Mouse (Mus musculus): ENCODE measurements around the gene Hnrnpc. TPM values are rescaled to one million over a fixed set of nuclear protein-coding genes. Genes with fewer than 3 reads are reported as not detected.
A peak's percentile ranks its signal among the peaks of the same experiment; 100 is the strongest.

The Hnrnpc gene
- polyA plus RNA-seq, 1 experiment = 975 TPM

DNA sequence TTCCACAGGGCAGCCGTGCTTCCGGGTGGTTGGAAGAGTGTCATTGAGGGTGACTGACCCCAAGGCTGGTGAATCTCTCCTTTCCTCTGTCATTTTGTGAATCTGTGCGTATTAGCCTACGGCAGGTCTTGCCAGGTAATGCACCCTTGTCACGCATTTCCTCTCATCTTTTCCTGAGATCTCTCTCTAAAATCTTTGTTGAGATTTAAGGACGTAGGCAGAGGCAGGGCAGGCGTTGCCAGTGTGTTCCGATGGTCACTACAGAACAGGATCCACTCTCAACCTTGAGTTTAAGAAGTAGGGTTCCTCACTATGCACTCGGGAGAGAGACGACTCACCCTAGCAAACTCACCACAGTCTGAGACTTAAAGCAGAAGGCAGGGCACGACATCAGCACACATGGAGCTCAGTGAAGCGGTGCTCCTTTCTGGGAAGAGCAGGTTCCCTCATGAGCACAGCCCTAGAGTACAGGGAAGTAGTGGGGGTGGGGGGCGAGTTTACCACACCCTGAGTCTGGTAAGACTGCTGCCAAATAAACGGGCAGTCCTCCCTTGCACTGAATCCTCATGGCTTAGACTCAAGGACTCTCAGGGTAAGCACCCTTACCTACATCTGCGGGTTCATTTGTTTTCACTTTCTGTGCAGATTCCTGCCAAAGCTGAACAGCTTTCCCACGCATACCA is 37.8 kb upstream of the Hnrnpc start:
- TF ChIP-seq CTCF (IDR thresholded peaks at IDR 0.05; ENCODE audit: low read depth, low read length) (no peak), POLR2A (IDR thresholded peaks at IDR 0.05; ENCODE audit: insufficient read depth, low read length) (no peak), EP300 (IDR thresholded peaks at IDR 0.05; ENCODE audit: insufficient read depth, low read depth, low read length) (no peak)
- H3K4me3 ChIP-seq (ENCODE audit: low read depth, low read length) = peak overlapping the region; percentile 58

DNA sequence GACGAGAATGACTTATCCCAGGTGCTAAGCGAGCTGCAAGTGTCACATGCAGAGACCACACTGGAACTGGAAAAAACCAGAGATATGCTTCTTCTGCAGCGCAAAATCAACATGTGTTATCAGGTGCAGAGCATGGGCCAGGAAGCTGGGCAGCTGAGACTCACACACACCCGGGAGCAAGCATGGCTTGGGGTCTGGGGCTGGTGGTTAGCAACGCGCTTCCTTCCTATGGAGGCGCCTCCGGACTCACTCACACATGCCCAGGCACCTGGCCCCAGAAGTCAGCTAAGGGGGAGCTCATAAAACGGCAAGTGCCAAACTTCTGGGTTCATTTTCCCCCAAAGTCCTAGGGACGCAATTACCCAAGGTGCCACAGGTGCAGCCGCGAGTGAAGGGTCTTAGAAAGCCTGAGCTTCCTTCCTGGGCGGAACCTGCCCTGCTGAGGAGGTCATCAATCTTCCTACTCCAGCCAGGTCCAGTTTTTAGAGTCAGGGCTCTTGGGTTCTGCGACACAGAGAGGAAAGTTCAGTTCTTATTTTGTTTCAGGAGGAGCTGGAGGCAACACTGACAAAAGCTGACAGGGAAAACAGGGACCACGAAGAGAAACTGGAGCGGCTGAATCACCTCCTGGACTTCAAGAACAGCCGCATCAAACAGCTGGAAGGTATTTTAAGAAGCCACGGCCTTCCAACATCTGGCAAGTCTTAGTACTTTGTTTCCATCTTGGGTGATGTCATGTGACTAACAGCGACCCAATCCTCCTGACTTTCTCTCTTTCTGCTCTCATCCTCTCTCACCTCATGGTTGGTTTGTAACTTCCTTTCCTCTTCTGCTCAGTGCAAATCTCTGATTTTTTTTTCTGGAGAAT is 37.0 kb upstream of the Hnrnpc start:
- Histone ChIP-seq H3K9me3 (replicated peaks; ENCODE audit: control insufficient read depth, insufficient read depth, low read length, poor library complexity, severe bottlenecking) (no peaks in the 10 kb centered on the region), H3K9ac (ENCODE audit: low read depth, poor library complexity, severe bottlenecking) (peak overlapping the region; percentile 28), H3K27ac (ENCODE audit: insufficient read depth, low read length) (0 out of 2 replicates have a peak overlapping the region, but pooled peaks have one; percentile 8), H3K36me3 (ENCODE audit: control insufficient read depth, insufficient read depth, low read length, poor library complexity, severe bottlenecking) (no peaks in the 10 kb centered on the region), H3K27me3 (ENCODE audit: control insufficient read depth, insufficient read depth, low read length, poor library complexity, severe bottlenecking) (no peaks in the 10 kb centered on the region), H3K4me1 (ENCODE audit: control insufficient read depth, insufficient read depth, low read length) (no peaks in the 10 kb centered on the region), H3K4me3 (ENCODE audit: low read depth, low read length) (peak overlapping the region; percentile 58)
- no peak for TF ChIP-seq EP300 (IDR thresholded peaks at IDR 0.05; ENCODE audit: insufficient read depth, low read depth, low read length)
- no peak for TF ChIP-seq POLR2A (IDR thresholded peaks at IDR 0.05; ENCODE audit: insufficient read depth, low read length)
- no peak for TF ChIP-seq CTCF (IDR thresholded peaks at IDR 0.05; ENCODE audit: low read depth, low read length)

More for the DNA sequence above, 37.8 kb upstream of the Hnrnpc start:
- no peaks in the 10 kb centered on the region for H3K36me3 ChIP-seq (ENCODE audit: control insufficient read depth, insufficient read depth, low read length, poor library complexity, severe bottlenecking)
- no peak overlapping the region for H3K27ac ChIP-seq (ENCODE audit: insufficient read depth, low read length)
- no peaks in the 10 kb centered on the region for H3K27me3 ChIP-seq (ENCODE audit: control insufficient read depth, insufficient read depth, low read length, poor library complexity, severe bottlenecking)
- H3K9me3 ChIP-seq (replicated peaks; ENCODE audit: control insufficient read depth, insufficient read depth, low read length, poor library complexity, severe bottlenecking) = no peaks in the 10 kb centered on the region
- no peaks in the 10 kb centered on the region for H3K4me1 ChIP-seq (ENCODE audit: control insufficient read depth, insufficient read depth, low read length)
- peak overlapping the region; percentile 28 for H3K9ac ChIP-seq (ENCODE audit: low read depth, poor library complexity, severe bottlenecking)

GRCm38 (mm10) chr14:52133584-52133983 is 29.8 kb upstream of the Hnrnpc start:
- Histone ChIP-seq H3K4me3 (ENCODE audit: low read depth, low read length) (no peak overlapping the region), H3K4me1 (ENCODE audit: control insufficient read depth, insufficient read depth, low read length) (no peaks in the 10 kb centered on the region), H3K9me3 (replicated peaks; ENCODE audit: control insufficient read depth, insufficient read depth, low read length, poor library complexity, severe bottlenecking) (no peaks in the 10 kb centered on the region), H3K36me3 (ENCODE audit: control insufficient read depth, insufficient read depth, low read length, poor library complexity, severe bottlenecking) (no peaks in the 10 kb centered on the region), H3K9ac (ENCODE audit: low read depth, poor library complexity, severe bottlenecking) (no peak overlapping the region), H3K27me3 (ENCODE audit: control insufficient read depth, insufficient read depth, low read length, poor library complexity, severe bottlenecking) (no peaks in the 10 kb centered on the region), H3K27ac (ENCODE audit: insufficient read depth, low read length) (no peak overlapping the region)
- no peak for TF ChIP-seq EP300 (IDR thresholded peaks at IDR 0.05; ENCODE audit: insufficient read depth, low read depth, low read length)
- TF ChIP-seq CTCF (IDR thresholded peaks at IDR 0.05; ENCODE audit: low read depth, low read length) = no peak
- no peak for TF ChIP-seq POLR2A (IDR thresholded peaks at IDR 0.05; ENCODE audit: insufficient read depth, low read length)

DNA sequence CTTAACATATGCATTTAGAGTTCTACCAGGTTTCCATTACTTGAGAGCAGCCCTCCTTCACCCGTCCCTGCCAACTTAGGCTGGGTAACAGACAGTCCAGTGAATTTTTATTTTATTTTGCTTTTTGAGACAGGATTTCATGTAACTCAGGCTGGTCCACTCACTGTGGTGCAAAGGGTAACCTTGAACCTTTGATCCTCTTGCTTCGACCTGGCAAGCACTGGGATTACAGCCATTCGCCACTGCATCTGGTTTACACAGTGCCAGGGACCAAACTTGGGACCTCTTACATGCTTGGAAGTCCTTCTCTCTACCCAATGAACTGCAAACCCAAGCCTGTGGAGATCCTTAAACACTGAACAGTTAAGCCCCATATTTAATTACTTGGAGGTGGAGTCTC is 20.8 kb upstream of the Hnrnpc start:
- Histone ChIP-seq H3K27ac (ENCODE audit: insufficient read depth, low read length) (no peak overlapping the region), H3K9ac (ENCODE audit: low read depth, poor library complexity, severe bottlenecking) (no peak overlapping the region), H3K9me3 (replicated peaks; ENCODE audit: control insufficient read depth, insufficient read depth, low read length, poor library complexity, severe bottlenecking) (no peaks in the 10 kb centered on the region), H3K4me1 (ENCODE audit: control insufficient read depth, insufficient read depth, low read length) (no peaks in the 10 kb centered on the region), H3K36me3 (ENCODE audit: control insufficient read depth, insufficient read depth, low read length, poor library complexity, severe bottlenecking) (no peaks in the 10 kb centered on the region), H3K27me3 (ENCODE audit: control insufficient read depth, insufficient read depth, low read length, poor library complexity, severe bottlenecking) (no peaks in the 10 kb centered on the region), H3K4me3 (ENCODE audit: low read depth, low read length) (no peak overlapping the region)
- TF ChIP-seq EP300 (IDR thresholded peaks at IDR 0.05; ENCODE audit: insufficient read depth, low read depth, low read length) (no peak), CTCF (IDR thresholded peaks at IDR 0.05; ENCODE audit: low read depth, low read length) (no peak)

DNA sequence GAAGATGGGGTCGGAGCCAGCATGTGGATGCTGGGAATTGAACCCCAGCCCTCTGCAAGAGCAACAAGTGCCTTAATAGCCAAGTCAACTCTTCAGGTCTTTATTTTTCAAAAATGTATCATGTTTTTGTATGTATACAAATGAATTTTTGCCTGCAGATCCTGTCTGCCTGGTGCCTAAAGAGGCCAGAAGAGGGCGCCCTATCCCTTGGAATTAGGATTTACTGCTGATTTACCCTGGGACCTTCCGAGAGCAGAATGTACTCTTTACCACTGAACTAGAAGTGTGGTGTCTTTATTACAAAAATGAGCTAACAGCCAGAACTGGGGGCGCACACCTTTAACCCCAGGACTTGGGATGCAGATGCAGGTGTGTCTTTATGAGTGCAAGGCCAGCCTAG is 20.1 kb upstream of the Hnrnpc start:
- TF ChIP-seq POLR2A (IDR thresholded peaks at IDR 0.05; ENCODE audit: insufficient read depth, low read length) (no peak), EP300 (IDR thresholded peaks at IDR 0.05; ENCODE audit: insufficient read depth, low read depth, low read length) (no peak), CTCF (IDR thresholded peaks at IDR 0.05; ENCODE audit: low read depth, low read length) (peak; percentile 57)
- Histone ChIP-seq H3K36me3 (ENCODE audit: control insufficient read depth, insufficient read depth, low read length, poor library complexity, severe bottlenecking) (no peaks in the 10 kb centered on the region), H3K4me1 (ENCODE audit: control insufficient read depth, insufficient read depth, low read length) (no peaks in the 10 kb centered on the region), H3K9me3 (replicated peaks; ENCODE audit: control insufficient read depth, insufficient read depth, low read length, poor library complexity, severe bottlenecking) (no peaks in the 10 kb centered on the region), H3K9ac (ENCODE audit: low read depth, poor library complexity, severe bottlenecking) (no peak overlapping the region), H3K27ac (ENCODE audit: insufficient read depth, low read length) (no peak overlapping the region), H3K4me3 (ENCODE audit: low read depth, low read length) (no peak overlapping the region), H3K27me3 (ENCODE audit: control insufficient read depth, insufficient read depth, low read length, poor library complexity, severe bottlenecking) (no peaks in the 10 kb centered on the region)

DNA sequence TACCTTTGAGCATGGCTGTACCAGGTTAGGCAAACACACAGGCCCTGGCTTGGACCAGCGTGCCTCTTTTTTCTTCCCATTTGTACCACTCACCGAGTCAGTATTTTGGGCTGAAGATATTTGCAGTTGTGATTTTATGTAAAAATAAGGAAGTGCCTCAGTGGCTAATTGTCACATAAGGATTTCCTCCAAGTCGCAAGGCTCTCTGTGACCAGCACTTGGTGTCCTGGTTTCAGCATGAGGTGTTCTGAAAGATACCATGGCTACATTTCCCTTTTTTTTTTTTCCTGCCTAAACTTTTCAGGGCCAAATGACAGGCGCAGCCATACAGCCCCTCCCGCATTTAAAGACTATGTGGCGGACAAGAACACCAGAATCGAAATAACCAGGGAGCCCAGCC is 16.3 kb upstream of the Hnrnpc start:
- Histone ChIP-seq H3K36me3 (ENCODE audit: control insufficient read depth, insufficient read depth, low read length, poor library complexity, severe bottlenecking) (no peaks in the 10 kb centered on the region), H3K9ac (ENCODE audit: low read depth, poor library complexity, severe bottlenecking) (peak overlapping the region; percentile 47; the same call in 1 of the 2 replicates), H3K27me3 (ENCODE audit: control insufficient read depth, insufficient read depth, low read length, poor library complexity, severe bottlenecking) (no peaks in the 10 kb centered on the region), H3K27ac (ENCODE audit: insufficient read depth, low read length) (no peak overlapping the region), H3K4me3 (ENCODE audit: low read depth, low read length) (no peak overlapping the region), H3K4me1 (ENCODE audit: control insufficient read depth, insufficient read depth, low read length) (peaks cover 2% of the 10 kb centered on the region), H3K9me3 (replicated peaks; ENCODE audit: control insufficient read depth, insufficient read depth, low read length, poor library complexity, severe bottlenecking) (no peaks in the 10 kb centered on the region)
- TF ChIP-seq EP300 (IDR thresholded peaks at IDR 0.05; ENCODE audit: insufficient read depth, low read depth, low read length) (no peak), CTCF (IDR thresholded peaks at IDR 0.05; ENCODE audit: low read depth, low read length) (no peak), POLR2A (IDR thresholded peaks at IDR 0.05; ENCODE audit: insufficient read depth, low read length) (no peak)

Data from ES-Bruce4 (cell line).